Mouse (Mus musculus) frontal cortex, adult (tissue): ENCODE measurements around the gene Otx1.
A peak's percentile ranks its signal among the peaks of the same experiment; 100 is the strongest.

Experiments used
- ATAC-seq: cut with Nextera tagmentation; 2 replicates; pipeline ENCODE4 v1.9.2; 2017; ENCODE audit warnings: mild to moderate bottlenecking, moderate library complexity, mixed read lengths; ENCODE audit not compliant: low TSS enrichment

Otx1 gene

DNA sequence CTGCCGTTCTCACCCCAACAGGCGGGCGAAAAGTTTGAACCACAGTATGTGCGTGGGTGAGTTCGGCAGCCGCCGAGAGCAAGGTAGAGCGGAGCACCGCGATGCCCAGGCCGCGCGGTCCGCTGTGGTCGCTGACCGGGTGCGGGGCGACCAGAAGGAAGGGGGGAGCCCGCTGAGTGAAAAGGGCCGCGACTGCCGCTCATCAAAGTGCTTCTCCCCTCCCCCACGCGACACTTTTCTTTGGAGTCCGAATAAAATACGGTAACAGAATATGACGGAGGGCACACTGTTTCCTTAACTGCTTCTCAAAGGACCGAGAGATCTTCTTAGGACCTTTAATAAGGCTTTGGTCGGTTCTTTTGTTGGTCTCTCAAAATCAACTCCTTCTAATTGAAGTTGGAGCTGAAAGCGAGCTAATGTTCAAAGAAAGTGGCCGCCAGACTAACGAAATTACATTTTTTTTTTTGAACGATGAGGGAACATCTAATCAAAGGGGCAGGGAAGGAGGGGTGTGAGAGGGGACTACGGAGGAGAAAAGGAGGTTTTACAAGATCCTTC is at the start of gene Otx1:
TSS of gene Otx1 (minus strand) at position 115 of the 558 bp plus-strand sequence.
- ATAC-seq: no peak

- ATAC-seq: no peak
These were observed 48.2 kb upstream of the Otx1 start for GRCm38 (mm10) chr11:22050864-22051263.

DNA sequence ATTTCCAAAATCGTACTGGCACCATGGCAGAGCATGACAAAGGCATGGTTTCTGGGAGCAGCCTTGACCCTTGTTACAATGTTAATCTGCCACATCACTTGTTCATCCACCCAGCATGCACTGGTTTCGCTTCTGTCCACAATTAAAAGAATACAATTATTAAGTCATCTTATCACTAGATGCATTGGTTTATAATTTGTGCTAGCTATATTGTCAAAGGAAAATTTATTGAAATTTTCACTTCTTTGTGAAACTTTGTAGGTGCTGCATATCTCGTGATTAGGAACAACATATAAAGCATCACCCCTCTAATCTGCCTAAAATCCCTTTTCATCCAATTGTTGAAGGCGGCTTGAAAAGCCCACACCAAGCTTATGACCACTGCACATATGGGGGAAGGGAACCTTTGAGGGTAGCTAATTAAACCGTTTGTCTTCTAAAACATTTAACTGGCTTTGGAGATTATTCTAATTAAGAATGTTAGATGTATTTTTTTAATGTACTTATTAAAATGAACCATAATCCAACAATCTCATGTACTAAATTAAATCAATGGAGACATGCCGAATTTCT is 37.2 kb upstream of the Otx1 start:
- ATAC-seq: no peak

DNA sequence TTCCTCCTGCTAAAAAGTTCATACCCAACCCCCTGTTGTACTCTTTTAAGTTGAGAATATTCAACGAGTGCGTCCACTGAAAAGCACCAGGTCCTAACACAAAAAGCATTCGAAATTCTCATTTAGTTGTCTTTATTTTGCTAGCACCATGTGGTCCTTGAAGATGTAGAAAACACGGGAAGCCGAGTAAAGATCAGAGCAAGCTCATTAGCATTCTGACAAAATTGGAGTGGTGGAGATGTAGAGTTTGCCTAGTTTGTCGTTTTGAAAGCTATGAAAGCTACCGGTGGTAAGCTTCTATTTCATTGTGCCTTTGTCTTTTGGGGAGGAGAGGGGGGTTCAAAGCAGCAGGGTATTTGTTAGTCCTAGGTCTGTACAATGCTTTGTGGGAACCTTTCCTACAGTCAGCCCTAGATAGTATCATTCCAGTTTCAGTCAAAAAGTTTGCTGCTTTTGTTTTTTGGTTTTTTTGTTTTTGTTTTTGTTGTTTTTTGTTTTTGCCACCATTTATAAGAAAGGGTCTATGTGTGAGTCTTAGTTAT is 31.9 kb upstream of the Otx1 start:
- no peak for ATAC-seq

DNA sequence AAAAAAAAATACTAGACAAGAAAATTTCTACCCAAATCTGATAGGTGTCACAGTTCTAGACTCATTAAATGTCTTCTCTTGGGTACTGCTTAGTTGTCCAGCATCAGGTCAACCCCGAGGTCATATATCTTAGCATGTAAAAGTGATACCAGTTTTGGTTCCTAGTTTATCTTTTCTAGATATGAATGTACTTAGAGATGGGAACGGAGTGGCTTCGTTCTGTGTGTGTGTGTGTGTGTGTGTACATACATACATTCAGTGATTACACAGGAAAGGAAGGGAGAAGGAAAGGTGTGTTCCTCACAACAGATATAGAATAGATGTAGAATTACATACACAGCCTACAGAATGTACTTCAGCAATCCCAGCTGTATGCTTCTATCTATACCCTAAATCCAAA is 30.9 kb upstream of the Otx1 start:
- ATAC-seq: no peak

DNA sequence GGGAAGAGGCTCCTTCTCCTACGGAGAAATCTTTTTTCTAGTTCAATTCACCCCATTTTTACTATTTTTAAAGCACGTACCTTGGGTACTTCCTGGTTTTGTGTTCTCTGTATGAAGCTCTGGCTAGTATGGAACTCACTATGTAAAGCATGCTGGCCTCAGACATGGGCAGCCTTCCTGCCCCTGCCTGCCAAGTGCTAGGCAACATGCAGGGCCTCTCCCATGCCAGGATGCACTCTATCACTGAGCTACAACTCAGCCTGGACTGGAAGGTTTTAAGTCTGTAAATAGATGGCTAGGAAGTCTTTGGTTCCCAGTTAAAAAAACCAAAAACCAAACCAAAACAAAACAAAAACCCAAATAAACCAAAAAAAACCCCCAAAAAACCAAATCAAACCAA is 17.9 kb upstream of the Otx1 start:
- no peak for ATAC-seq

DNA sequence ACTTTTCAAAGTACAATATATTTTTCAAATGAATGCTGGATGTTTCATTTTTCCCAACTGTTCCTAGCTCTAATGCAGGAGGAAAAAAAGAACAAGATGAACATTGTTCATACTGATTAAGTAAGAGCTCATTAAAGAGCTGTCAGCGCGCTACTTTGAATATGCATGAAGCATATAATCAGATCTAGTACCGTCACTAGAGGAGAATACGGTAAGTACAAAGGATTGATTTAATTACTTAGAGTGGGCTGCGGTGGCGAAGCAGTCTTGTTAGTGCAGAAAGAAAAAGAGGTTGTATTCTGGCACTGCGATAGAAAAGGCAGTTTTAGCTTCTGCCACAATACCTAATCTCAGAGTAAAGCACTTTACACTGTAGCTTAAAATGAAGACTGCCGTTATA is 14.7 kb upstream of the Otx1 start:
- ATAC-seq: peak; percentile 76

DNA sequence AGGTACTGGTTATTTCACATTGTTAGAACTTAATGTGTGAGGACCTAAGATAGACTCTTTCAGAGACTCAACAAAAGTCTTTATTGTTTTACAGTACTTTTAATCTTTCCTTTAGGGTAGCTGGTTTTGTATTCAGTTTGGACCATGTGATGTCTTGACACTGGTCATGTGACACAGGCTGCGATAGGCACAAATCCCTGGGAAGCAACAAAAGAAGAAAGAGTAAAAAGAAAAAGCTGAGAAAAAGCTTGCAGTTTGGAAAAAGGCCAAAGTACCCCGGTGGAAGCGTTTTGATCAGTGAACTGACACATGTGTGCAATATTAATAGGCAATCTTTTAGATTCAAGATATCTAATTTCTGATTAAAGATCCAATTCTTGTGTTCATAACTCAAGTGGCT is 13.6 kb upstream of the Otx1 start:
- ATAC-seq: no peak

DNA sequence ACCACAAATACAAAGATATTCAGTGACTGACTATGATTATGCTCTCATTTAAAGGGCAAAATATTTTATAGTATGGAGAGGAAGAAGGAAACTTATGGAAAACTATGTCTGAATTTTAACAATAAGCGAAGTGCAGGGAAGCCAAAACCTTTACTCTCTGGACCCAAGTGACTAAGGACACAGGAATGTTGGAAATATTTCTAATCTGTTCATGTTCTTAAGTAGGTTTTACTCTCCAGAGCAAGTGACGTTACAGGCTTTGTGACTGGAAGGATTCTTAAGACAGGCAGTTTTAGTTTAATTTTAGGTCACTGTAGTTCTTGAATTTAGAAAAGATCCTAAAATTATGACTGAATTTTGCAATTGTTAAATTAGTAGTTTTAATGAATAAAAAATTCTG is 6.1 kb upstream of the Otx1 start:
- ATAC-seq: no peak

DNA sequence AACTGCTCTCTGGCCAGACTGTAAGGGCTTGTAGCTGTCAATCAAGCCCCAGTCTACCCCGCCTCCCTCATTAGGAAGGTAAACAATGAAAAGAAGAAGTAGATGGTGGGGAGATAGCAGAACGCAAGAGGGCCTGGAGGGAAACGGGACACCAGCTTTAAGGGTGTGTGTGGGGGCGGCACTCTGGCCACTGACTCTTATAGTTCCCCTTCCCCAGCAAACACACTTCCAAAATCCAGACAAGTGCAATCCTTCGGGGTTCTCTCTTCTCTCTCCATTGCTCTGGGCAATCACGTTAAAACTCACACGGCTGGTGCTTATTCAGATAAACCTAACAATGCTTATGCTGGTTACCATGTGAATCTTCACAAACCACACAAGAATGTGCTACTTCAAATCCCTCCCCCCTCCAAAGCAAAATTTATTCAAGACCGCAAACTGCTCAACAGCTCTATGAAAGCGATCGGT is 5.5 kb upstream of the Otx1 start:
- no peak for ATAC-seq

DNA sequence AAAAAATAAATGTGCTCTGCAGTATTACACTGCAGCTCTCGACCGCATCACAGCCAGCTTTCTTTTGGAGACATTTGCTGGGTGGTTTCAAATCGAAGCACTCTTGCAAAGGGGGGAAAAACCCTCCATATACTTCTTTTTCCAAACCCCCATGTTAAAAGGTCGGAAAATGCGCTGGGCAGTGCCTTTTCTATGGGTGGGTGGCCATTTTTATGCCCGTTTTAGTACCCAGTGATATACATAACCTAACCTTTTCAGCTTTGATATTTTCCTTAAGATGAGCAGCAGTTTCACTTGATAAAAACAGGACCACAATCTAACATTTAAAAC is 5.0 kb upstream of the Otx1 start:
- no peak for ATAC-seq

DNA sequence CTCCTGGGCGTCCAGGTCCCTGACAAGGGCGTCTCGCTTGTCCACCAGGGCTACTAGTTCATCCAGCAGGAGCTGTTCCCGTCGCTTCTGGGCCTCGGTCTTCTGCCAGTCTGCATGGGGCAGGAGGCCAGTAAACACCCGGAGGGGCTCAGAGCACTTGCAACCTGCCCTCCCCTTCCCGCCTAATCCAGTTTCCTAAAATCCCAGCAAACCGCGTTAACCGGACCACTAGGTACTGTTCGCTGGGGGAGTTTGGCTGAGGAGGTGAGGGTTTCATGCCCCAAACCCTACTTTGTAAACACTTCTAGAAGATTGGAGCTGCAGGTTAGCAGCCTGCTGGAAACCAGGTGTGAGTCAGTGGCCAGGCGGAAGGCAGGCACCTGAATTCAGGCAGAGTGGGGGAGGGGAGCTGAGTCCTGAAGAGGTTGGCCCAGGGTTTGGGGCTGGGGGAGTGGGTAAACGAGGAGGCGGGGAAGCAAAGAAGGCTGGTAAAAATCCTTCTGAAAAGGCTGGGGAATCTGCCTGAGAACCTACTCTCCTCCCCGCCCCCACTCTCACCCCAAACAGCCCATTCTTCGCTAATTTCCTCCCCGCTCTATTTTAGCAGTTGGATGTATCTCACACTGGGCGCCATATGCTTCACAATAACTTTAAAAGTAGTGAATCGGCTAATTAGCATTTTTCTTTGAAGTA is 4.5 kb upstream of the Otx1 start:
- ATAC-seq: 0 out of 2 replicates have a peak, but pooled peaks have one; percentile 35

GRCm38 (mm10) chr11:22006471-22007087 is 3.9 kb upstream of the Otx1 start:
- no peak for ATAC-seq

DNA sequence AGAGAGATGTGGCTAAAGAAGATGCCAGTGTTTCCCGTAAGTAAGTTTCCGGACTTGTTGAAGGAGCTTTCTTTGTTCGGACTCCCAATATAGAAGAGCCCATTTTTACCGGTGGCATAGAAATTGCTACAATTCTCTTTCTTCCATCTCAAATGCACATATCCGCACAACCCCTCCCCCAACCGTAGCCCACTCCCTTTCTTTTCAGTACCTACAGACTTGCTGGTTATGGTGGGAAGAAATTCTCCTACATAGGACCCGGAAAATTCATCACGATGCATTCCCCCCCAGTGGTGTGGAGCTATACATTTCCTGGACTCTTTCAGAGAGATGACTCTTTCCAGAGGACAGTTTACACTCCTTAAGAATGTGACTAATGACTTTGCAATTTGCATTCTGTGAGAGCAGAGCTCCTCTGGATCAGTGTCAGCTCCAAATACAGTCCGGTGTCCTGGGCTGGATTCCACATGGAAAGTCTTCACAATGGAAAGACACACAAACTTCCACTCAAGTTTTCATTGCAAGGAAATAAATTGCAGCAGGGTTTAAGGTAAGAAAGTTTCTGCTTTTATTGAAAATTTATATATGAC is 2.7 kb upstream of the Otx1 start:
- no peak for ATAC-seq

DNA sequence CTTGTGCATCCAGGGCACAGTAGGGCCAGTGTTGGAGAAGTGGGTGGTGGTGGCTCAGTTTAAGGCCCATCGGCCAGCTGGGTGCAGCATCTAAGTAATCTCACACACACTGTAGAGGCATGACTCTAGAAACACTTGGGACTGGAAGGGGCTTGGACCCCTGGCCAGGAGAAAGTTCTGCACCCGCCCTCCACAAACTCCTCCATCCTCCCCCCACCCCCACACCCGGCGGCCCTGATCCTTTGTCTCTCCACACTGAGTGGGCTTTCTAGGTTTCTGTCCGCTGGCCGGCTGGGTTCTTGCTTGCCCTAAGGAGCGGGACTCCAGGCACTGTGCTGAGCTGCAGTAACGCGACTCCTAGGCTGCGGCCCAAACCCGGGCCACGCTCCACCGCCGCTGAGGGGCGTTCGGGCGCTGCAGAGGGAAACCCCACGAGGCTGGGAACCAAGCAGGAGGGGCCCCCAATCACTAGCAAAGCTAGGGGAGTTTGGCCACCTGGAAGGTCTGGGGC is 1.7 kb upstream of the Otx1 start:
- ATAC-seq: no peak

DNA sequence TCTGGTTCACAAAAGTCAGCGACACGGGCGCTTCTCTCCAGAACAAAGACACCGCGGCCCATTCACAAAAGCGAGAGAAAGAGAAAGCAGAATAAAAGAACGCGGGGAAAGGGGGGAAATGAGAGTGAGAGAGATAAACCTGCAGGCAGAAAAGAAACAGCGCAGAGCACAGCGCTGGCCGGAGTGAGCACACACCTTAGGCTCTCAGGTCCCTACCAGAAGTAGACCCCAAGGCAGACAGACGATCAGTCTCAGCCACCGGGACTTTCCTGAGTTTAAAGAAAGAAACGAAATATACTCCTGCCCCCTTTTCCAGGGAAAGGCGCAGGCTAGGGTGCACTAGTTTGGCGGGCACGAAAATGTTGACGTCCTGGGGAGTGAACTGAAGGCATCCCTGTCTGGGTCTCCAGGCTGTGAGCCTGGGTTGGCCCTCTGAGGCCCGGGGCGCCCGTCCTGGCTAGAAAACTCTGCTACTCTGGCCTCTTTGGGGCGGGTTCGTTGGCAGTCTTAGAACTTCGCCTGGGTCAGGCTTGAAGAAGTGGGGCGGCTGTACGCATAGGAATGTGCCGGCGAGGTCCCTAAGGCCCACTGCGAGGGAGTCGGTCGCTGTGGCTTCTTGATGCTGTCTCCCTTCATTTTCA is 764 bp upstream of the Otx1 start:
- no peak for ATAC-seq

GRCm38 (mm10) chr11:22002062-22002782 is 475 bp downstream of the Otx1 start:
- ATAC-seq: no peak

GRCm38 (mm10) chr11:22001321-22002061 is 1.2 kb downstream of the Otx1 start:
- peak; percentile 48 for ATAC-seq

DNA sequence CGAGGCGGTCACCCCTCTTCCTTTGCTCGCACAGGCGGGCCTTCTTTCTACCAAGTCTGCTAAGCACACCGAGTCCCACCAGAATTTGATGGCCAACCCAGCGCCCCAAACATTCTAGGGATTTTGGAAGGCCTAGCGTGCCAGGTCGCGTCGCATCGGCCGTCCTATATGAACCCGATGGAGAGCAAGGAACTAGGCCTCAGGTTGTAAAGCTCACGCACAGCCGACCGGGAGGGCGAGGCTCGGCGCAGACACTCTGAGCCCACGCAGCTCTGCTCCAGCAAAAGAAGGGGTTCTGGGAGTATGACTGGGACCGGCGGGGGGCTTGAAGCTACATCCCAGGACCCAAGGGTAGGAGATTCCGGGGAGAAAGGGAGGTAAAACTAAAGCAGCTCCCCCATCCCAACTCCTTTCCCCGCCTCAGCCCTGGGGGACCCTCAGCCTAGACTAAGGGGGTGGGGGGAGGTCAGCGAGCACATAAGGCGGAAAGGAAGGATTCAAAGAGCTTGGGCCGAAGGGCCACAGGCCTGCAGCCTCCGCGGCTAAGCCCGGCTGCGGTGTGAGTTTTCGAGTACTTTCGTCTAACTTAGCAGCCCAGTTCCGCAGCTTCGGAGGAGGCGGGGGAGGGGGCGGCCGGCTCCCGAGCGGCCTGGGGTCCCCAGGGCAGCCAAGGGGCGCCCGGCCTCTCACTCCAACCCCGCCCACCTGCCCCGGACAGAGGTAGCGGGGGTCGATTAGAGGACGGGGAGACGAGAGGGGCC is 2.2 kb downstream of the Otx1 start:
- ATAC-seq: no peak
